Mouse (Mus musculus) heart, adult 11 months (tissue): ENCODE measurements at regions not wholly inside any gene's neighbourhood (a gene's known extent, or its start where the extent isn't known, plus 50 kb on each side); places are given as distances from the start of the nearest gene placed in this dataset.

ENCODE experiments used
- DNase-seq: peaks from one replicate; pipeline ENCODE4 v3.0.0; 2022

DNA sequence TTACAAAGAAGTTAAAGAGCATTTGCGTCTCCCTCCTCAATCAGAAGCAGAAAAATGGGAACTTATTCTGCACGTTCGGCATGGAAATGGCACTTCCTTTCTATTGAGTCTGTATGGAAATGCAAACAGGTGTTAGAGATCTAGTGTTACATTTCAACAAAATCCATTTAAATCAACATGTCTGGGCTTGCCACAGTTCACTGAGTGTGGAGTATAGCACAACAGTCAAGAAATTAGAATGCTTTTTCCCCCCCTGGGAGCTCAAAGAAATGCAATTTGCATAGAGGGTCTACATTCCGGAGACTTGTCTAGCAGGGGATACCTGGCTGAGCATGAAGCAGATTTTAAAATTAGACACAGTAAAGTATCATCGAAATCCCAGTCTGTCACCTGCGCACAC lies 308.5 kb upstream of the Smarca2 start:
- DNase-seq: no peak

DNA sequence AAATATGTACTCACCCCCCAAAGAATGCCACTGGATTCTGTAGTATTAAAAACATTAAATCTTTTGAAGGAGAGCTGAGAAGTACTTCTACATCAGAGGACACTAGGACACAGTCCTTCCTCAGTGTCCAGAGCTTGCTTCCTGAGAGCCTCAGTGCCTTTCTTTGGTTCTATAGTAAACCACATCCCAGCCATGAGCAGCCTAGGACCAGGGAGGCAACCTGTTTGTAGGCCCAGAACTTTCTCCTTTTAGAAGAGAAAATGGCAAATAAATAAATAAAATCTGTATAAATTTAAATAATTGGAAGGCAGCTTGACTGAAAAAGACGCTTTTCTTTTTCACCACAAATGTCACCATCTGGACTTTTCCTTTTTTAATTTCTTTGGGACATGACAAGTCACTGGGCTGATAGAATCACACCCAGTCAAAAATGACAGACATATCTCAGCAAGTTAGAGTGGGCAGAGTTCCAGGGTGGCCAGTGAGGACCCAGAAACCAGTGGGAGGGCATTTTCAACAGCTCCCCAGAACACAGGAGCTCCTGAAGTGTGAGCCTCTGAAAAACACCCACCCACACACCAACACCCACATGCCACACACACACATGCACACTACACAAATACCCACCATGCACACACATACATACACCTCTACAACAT lies 296.2 kb upstream of the Smarca2 start:
- DNase-seq: no peak

GRCm38 (mm10) chr19:26318977-26319376 lies 285.9 kb upstream of the Smarca2 start:
- DNase-seq: no peak

DNA sequence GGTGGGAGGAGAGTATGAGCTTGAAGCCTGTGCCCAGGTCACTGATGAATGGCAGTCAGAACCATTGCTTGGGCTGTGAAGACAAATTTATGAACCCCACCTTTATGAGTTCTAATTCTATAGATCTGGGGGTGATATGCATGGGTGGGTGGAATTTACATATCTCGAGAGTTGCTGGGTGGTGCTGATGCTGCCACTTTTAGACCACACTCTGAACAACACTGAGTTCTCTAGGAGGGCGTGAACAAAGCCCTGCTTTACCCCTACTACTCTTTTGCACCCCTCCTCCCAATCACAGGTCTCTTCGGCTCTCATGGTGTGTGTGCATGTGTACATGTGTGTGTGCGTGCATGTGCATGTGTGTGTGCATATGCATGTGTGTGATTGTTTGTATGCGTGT lies 281.2 kb upstream of the Smarca2 start:
- no peak for DNase-seq

- no peak for DNase-seq
These were observed 265.7 kb upstream of the Smarca2 start for GRCm38 (mm10) chr19:26339120-26339519.

DNA sequence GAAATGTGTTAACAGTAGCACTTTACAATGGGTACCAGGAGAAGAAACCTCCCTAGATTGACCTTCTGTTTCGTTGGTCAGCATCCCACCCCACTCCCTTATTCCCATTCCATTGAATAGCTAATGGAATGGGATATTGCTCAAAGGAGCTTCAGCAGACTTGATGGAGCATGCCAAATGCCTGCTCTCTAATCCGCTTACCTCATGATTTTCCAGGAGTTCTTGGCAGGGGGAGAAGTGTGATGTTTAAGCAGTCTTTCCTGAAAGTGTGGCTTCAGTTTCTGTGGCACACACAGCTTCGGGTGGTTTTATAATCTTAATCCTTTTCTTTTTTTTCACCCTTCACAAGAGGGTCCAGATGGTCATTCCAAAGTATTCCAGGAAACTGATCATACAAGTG lies 264.7 kb upstream of the Smarca2 start:
- DNase-seq: no peak

DNA sequence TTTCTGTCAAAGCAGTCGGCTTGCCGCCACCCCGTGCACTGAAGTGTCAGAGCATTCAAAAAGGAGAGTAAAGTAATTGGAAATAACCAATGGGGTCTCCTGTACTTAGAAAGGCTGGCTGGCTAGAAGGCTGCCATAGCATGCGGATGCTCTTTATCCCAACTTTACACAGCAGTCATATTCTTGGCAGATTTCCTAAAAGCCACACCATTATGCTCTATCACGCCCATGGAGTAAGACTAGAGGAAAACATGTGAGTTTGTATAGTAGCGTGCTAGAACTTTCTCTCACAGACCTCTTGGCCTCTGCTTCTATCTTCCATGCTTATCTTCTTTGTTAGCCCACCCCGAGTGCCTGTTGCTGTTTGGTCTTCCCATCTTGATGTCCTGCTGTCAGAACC lies 249.8 kb upstream of the Smarca2 start:
- no peak for DNase-seq

- no peak for DNase-seq
These were observed 220.9 kb upstream of the Smarca2 start for GRCm38 (mm10) chr19:26383961-26384381.

GRCm38 (mm10) chr19:26386075-26386474 lies 218.8 kb upstream of the Smarca2 start:
- DNase-seq: no peak

- peak; percentile 46 for DNase-seq
These were observed 192.2 kb upstream of the Smarca2 start for GRCm38 (mm10) chr19:26412684-26413083.

DNA sequence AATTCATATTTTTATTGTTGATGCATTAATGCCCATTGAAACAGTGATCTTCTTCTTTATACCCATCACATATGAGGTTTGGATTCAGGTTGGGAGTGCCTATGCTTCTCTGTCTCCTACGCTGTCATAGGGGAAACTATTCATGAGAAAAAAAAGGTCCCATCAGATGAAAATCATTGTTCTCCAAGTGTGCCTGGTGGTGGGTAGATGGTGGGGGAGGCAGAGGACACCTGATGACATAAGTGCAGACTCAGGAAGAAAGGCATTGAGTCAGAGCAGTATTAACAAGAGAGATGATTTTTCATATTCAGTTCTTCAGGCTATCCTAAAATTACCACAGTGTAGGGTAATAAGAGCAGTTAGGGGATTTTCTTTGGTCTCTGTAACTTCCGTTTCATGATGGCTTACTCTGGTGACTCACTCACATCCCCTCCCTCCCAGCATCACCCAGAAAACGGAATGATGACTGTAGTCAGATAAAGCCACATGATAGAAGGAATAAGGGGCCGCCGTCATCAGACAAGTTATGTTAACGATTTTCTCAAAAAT lies 190.3 kb upstream of the Smarca2 start:
- peak; percentile 73 for DNase-seq

DNA sequence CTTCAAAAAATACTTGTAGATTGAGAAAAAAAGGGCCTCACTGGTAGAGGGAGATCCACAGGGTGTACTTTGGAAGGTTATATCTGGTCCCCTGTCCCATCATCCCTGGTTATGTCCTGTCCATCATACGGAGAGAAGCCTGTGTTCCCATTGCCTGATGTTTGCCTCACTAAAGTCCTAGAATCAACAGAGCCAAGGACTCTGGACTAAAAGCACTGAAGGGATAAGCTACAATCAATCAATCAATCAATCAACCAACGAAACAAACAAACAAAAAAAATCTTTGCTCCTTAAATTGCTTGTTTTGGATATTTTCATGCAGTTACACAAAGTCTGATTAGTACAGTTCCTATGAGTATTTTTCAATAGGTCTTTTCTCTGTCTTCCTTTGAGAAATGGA lies 185.1 kb upstream of the Smarca2 start:
- no peak for DNase-seq

- no peak for DNase-seq
These were observed 165.7 kb upstream of the Smarca2 start for GRCm38 (mm10) chr19:26439163-26439562.

- peak; percentile 44 for DNase-seq
These were observed 159.5 kb upstream of the Smarca2 start for GRCm38 (mm10) chr19:26445309-26445708.

GRCm38 (mm10) chr19:26447427-26448023 lies 157.3 kb upstream of the Smarca2 start:
- DNase-seq: peak; percentile 64

- DNase-seq: peak; percentile 12
These were observed 143.1 kb upstream of the Smarca2 start for GRCm38 (mm10) chr19:26461712-26462111.

- peak; percentile 67 for DNase-seq
These were observed 139.6 kb upstream of the Smarca2 start for GRCm38 (mm10) chr19:26465228-26465627.

- DNase-seq: peak; percentile 18
These were observed 138.6 kb upstream of the Smarca2 start for GRCm38 (mm10) chr19:26466244-26466643.

- no peak for DNase-seq
These were observed 137.6 kb upstream of the Smarca2 start for GRCm38 (mm10) chr19:26467179-26467651.

GRCm38 (mm10) chr19:26472659-26473058 lies 132.2 kb upstream of the Smarca2 start:
- peak; percentile 12 for DNase-seq

- DNase-seq: peak; percentile 16
These were observed 131.6 kb upstream of the Smarca2 start for GRCm38 (mm10) chr19:26473211-26473610.

DNA sequence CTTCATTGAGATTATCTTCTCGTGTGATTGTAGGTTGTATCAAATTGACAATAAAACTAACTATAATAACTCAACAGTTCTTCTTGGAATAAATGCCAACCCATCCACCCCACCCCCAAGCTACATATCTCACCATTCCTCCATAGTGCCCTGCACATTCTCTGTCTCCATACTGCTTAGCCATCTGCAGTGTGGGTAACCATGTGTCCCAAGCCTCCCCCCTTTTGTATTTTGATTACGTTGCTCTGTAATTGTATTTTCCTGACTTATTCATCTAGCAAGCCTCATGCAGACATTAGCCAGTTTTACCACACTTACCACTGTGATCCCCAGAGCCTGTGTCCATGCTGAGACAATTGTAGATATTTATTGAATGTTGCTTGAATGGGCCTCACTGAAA lies 129.7 kb upstream of the Smarca2 start:
- DNase-seq: peak; percentile 23

GRCm38 (mm10) chr19:26475754-26476153 lies 129.1 kb upstream of the Smarca2 start:
- peak; percentile 68 for DNase-seq

GRCm38 (mm10) chr19:26478055-26478737 lies 126.7 kb upstream of the Smarca2 start:
- DNase-seq: peak; percentile 35
